ENCODE assay signal across 12 mouse cellular contexts in the genomic region with DNA sequence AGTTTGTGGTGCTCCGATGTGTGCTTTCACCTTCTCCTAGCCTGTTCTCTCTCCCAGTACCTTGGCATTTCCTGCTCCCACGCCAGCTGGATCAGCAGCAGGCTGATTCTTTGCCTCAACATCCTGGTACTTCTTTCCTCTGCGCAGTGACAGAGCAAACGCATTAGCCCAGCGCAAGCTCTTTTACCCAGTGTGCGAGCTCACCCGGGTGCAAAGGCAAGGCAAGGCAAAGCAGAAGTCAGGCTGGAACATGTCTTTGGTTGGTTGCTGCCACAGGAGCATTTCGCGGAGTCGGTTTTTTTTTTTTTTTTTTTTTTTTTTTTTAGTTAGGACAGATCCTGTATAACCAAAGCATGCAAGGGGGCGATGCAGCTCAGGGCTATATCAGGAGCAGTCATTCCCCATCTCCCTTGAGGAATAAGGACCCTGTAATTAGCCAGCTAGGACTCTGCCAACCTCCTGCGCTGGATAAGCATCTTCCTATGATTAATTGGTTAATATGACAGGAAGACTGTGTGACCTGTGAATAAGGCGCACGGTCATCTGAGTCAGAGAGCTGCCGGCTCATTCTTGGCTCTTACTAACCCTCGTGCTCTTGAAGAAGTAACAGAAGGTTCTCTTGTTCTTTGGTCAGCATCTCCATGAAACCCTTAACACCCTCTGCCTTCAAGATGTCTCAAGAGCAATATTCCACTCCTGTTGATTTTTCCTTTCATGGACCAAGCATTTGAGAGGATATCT.
A peak's percentile ranks its signal among the peaks of the same experiment; 100 is the strongest.
DNase-seq lines count a peak whose midpoint lies in the region; ATAC-seq and TF ChIP-seq lines count a peak whose summit lies in the region.
"Had no signal": no experiment of that assay in that cellular context is flagged by ENCODE, and none has a peak within 500 bp of the region (broad histone marks: within the 10 kb centered on the region; RNA-seq: fewer than 3 reads in every experiment).

No protein-coding gene starts in this region.

- no peaks in the 10 kb centered on the region for H3K4me1 ChIP-seq in forebrain, postnatal 0 days (ENCODE audit: insufficient read depth)
- H3K4me1 ChIP-seq in forebrain, embryonic 12.5 days: no peaks in the 10 kb centered on the region
- H3K4me1 ChIP-seq in limb, embryonic 13.5 days: peaks cover 24% of the 10 kb centered on the region
- no peaks in the 10 kb centered on the region for H3K4me1 ChIP-seq in stomach, postnatal 0 days (replicated peaks; ENCODE audit: control insufficient read depth, insufficient read depth)

- TF ChIP-seq CTCF in forebrain, postnatal 0 days (IDR thresholded peaks at IDR 0.05; ENCODE audit: low read depth): no peak
- no peak for TF ChIP-seq CTCF in stomach, postnatal 0 days (IDR thresholded peaks at IDR 0.05; ENCODE audit: low read depth)

- peak overlapping the region; percentile 24; the same call in 1 of the 2 replicates for H3K4me2 ChIP-seq in forebrain, postnatal 0 days (ENCODE audit: low read depth)
- no peak overlapping the region for H3K4me2 ChIP-seq in forebrain, embryonic 12.5 days
- peak overlapping the region; percentile 45 for H3K4me2 ChIP-seq in limb, embryonic 13.5 days (replicated peaks)
- H3K4me2 ChIP-seq in stomach, postnatal 0 days (replicated peaks; ENCODE audit: low read depth): no peak overlapping the region
- H3K4me2 ChIP-seq: hindbrain, embryonic 12.5 days; liver, embryonic 11.5 days had no signal

- ATAC-seq in forebrain, postnatal 0 days: peak; percentile 40
- ATAC-seq in forebrain, embryonic 12.5 days (ENCODE audit: low FRiP score): no peak
- 0 out of 2 replicates have a peak, but pooled peaks have one; percentile 36 for ATAC-seq in limb, embryonic 13.5 days (ENCODE audit: low FRiP score, low read depth)
- ATAC-seq in erythroid progenitor cell, adult 5-6 weeks (replicated peaks; ENCODE audit: low FRiP score, poor library complexity, severe bottlenecking): no peak
- ATAC-seq in stomach, postnatal 0 days (ENCODE audit: low FRiP score, low TSS enrichment): no peak

- H3K9ac ChIP-seq in forebrain, postnatal 0 days: 0 out of 2 replicates have a peak overlapping the region, but pooled peaks have one; percentile 1
- no peak overlapping the region for H3K9ac ChIP-seq in forebrain, embryonic 12.5 days
- H3K9ac ChIP-seq in limb, embryonic 13.5 days: no peak overlapping the region
- no peak overlapping the region for H3K9ac ChIP-seq in stomach, postnatal 0 days (ENCODE audit: low read length)
- H3K9ac ChIP-seq: hindbrain, embryonic 12.5 days had no signal

- H3K27me3 ChIP-seq in forebrain, postnatal 0 days (ENCODE audit: insufficient read depth, low read length): no peaks in the 10 kb centered on the region
- no peaks in the 10 kb centered on the region for H3K27me3 ChIP-seq in forebrain, embryonic 12.5 days
- no peaks in the 10 kb centered on the region for H3K27me3 ChIP-seq in limb, embryonic 13.5 days
- H3K27me3 ChIP-seq in stomach, postnatal 0 days (ENCODE audit: control insufficient read depth, insufficient read depth, low read length): no peaks in the 10 kb centered on the region
- H3K27me3 ChIP-seq: hindbrain, embryonic 12.5 days had no signal

- no peak overlapping the region for H3K27ac ChIP-seq in forebrain, postnatal 0 days (ENCODE audit: low read depth, low read length)
- H3K27ac ChIP-seq in forebrain, embryonic 12.5 days: no peak overlapping the region
- H3K27ac ChIP-seq in limb, embryonic 13.5 days: no peak overlapping the region
- H3K27ac ChIP-seq in stomach, postnatal 0 days (replicated peaks): no peak overlapping the region
- H3K27ac ChIP-seq: hindbrain, embryonic 12.5 days had no signal

- TF ChIP-seq EP300 in stomach, postnatal 0 days (optimal IDR thresholded peaks at IDR 0.05): no peak

- no peaks in the 10 kb centered on the region for H3K36me3 ChIP-seq in forebrain, postnatal 0 days (ENCODE audit: insufficient read depth)
- H3K36me3 ChIP-seq in forebrain, embryonic 12.5 days (replicated peaks): no peaks in the 10 kb centered on the region
- no peaks in the 10 kb centered on the region for H3K36me3 ChIP-seq in limb, embryonic 13.5 days
- H3K36me3 ChIP-seq in stomach, postnatal 0 days (ENCODE audit: control insufficient read depth, insufficient read depth, low read length): no peaks in the 10 kb centered on the region
- H3K36me3 ChIP-seq: hindbrain, embryonic 12.5 days had no signal

- peak overlapping the region; percentile 5; the same call in 1 of the 2 replicates for H3K4me3 ChIP-seq in forebrain, postnatal 0 days (ENCODE audit: low read depth, low read length)
- no peak overlapping the region for H3K4me3 ChIP-seq in forebrain, embryonic 12.5 days (replicated peaks)
- no peak overlapping the region for H3K4me3 ChIP-seq in limb, embryonic 13.5 days
- no peak overlapping the region for H3K4me3 ChIP-seq in stomach, postnatal 0 days (ENCODE audit: low read depth, low read length)
- H3K4me3 ChIP-seq: hindbrain, embryonic 12.5 days had no signal

- peak; percentile 30 for DNase-seq in forebrain, postnatal 0 days
- peak; percentile 64 for DNase-seq in brain, adult 2 months (ENCODE audit: low read depth, low spot score)
- DNase-seq in forelimb bud, embryonic 11.5 days (ENCODE audit: low read depth, low spot score): peak; percentile 33
- DNase-seq in thymus, postnatal 25 days: no peak
- no peak for DNase-seq in stomach, postnatal 0 days (ENCODE audit: low spot score)
- DNase-seq: adrenal gland, adult 8-10 months; heart, adult 18-20 months had no signal

- WGBS in forebrain, postnatal 0 days: 70% methylated on average over 16 of the region's 16 CpGs
- 82% methylated on average over 16 of the region's 16 CpGs for WGBS in forebrain, embryonic 12.5 days
- 54% methylated on average over 16 of the region's 16 CpGs for WGBS in limb, embryonic 13.5 days
- WGBS in stomach, postnatal 0 days: 61% methylated on average over 16 of the region's 16 CpGs

- no peaks in the 10 kb centered on the region for H3K9me3 ChIP-seq in forebrain, postnatal 0 days (ENCODE audit: low read length)
- no peaks in the 10 kb centered on the region for H3K9me3 ChIP-seq in forebrain, embryonic 12.5 days
- no peaks in the 10 kb centered on the region for H3K9me3 ChIP-seq in limb, embryonic 13.5 days
- no peaks in the 10 kb centered on the region for H3K9me3 ChIP-seq in stomach, postnatal 0 days (ENCODE audit: control insufficient read depth, low read length)
- H3K9me3 ChIP-seq: hindbrain, embryonic 12.5 days had no signal

Comparison
In these comparisons a context has a peak if more than half of its experiments do, and no peak if none do; other contexts are left out.
1. ATAC-seq: peak in forebrain, postnatal 0 days (single experiment) and limb, embryonic 13.5 days (single experiment); none in forebrain, embryonic 12.5 days (single experiment), erythroid progenitor cell, adult 5-6 weeks (single experiment) and stomach, postnatal 0 days (single experiment).
2. H3K4me2 ChIP-seq: peak in forebrain, postnatal 0 days (single experiment) and limb, embryonic 13.5 days (single experiment); none in forebrain, embryonic 12.5 days (single experiment) and stomach, postnatal 0 days (single experiment).
3. DNase-seq: peak in forebrain, postnatal 0 days (single experiment), brain, adult 2 months (single experiment) and forelimb bud, embryonic 11.5 days (single experiment); none in thymus, postnatal 25 days (single experiment) and stomach, postnatal 0 days (single experiment).